Mouse (Mus musculus) ovary, adult 18-20 months (tissue): ENCODE results near the gene Zfp931.
A peak's percentile ranks its signal among the peaks of the same experiment; 100 is the strongest.
"Not testable (repeated sequence)": the region's sequence is repeated elsewhere in the genome, so short reads cannot be mapped to it uniquely, and the experiment has no call there.

Source experiments
- DNase-seq: peaks from one replicate; pipeline ENCODE4 v3.0.0; 2022; ENCODE audit warnings: low spot score, mixed read lengths

Zfp931 gene

GRCm38 (mm10) chr2:178078166-178078717, at the start of gene Zfp931:
Gene Zfp931 (minus strand): TSS chr2:178078476.
- DNase-seq, result not testable (repeated sequence)

GRCm38 (mm10) chr2:178126041-178126820, 48.0 kb upstream of the Zfp931 start:
- DNase-seq, result no peak

- DNase-seq, result no peak
Measured at GRCm38 (mm10) chr2:178125427-178125826, 47.2 kb upstream of the Zfp931 start.

- no peak for DNase-seq
Measured at GRCm38 (mm10) chr2:178123466-178123865, 45.2 kb upstream of the Zfp931 start.

- no peak for DNase-seq
Measured at GRCm38 (mm10) chr2:178121946-178122665, 43.8 kb upstream of the Zfp931 start.

- DNase-seq, result no peak
Measured at GRCm38 (mm10) chr2:178121375-178121688, 43.1 kb upstream of the Zfp931 start.

- DNase-seq, result no peak
Measured at GRCm38 (mm10) chr2:178120651-178121374, 42.5 kb upstream of the Zfp931 start.

GRCm38 (mm10) chr2:178120356-178120645, 42.0 kb upstream of the Zfp931 start:
- no peak for DNase-seq

GRCm38 (mm10) chr2:178119561-178120355, 41.5 kb upstream of the Zfp931 start:
- no peak for DNase-seq

- DNase-seq, result no peak
Measured at GRCm38 (mm10) chr2:178118801-178119560, 40.7 kb upstream of the Zfp931 start, which contains the start of gene Phactr3. Gene Phactr3 (plus strand): TSS chr2:178118975.

GRCm38 (mm10) chr2:178117946-178118345, 39.7 kb upstream of the Zfp931 start:
- no peak for DNase-seq

GRCm38 (mm10) chr2:178101957-178102356, 23.7 kb upstream of the Zfp931 start:
- no peak for DNase-seq

- DNase-seq, result no peak
Measured at GRCm38 (mm10) chr2:178098021-178098420, 19.7 kb upstream of the Zfp931 start.

- DNase-seq, result no peak
Measured at GRCm38 (mm10) chr2:178089586-178089985, 11.3 kb upstream of the Zfp931 start.

- DNase-seq, result no peak
Measured at GRCm38 (mm10) chr2:178058195-178058594, 20.1 kb downstream of the Zfp931 start.

- not testable (repeated sequence) for DNase-seq
Measured at GRCm38 (mm10) chr2:178027601-178028000, 50.7 kb downstream of the Zfp931 start.

GRCm38 (mm10) chr2:178023861-178024260, 54.4 kb downstream of the Zfp931 start:
- not testable (repeated sequence) for DNase-seq

- peak; percentile 44 for DNase-seq
Measured at GRCm38 (mm10) chr2:178023011-178023611, 55.2 kb downstream of the Zfp931 start, which contains the start of gene Zfp971. Gene Zfp971 (plus strand): TSS chr2:178023284.

GRCm38 (mm10) chr2:178020773-178021172, 57.5 kb downstream of the Zfp931 start:
- not testable (repeated sequence) for DNase-seq

- not testable (repeated sequence) for DNase-seq
Measured at GRCm38 (mm10) chr2:178019486-178019885, 58.8 kb downstream of the Zfp931 start.
